Mouse (Mus musculus) liver, embryonic 14 days (tissue): ENCODE data around the gene Irx6. TPM values are rescaled to one million over a fixed set of nuclear protein-coding genes. Genes with fewer than 3 reads are reported as not detected.

ENCODE experiments used
- polyA plus RNA-seq: library from polyadenylated mRNA; depleted of rRNA; stranded (reverse); fragments of >200 nt; gene quantifications from 2 replicates; pipeline ENCODE4 v1.2.3, GENCODE M21; 2012; rRNA removed

Irx6 gene
- polyA plus RNA-seq, result not detected in 2 replicates

GRCm38 (mm10) chr8:92674244-92675128 lies at the start of gene Irx6:
TSS of gene Irx6 (plus strand) at chr8:92674288.

Other genes with a start within 250 kb of the Irx6 start
- 4.5 and 6.5 TPM in 2 replicates for gene Mmp2, start 153.0 kb downstream of the Irx6 start, polyA plus RNA-seq
- gene Lpcat2, start 181.1 kb downstream of the Irx6 start, polyA plus RNA-seq, result 1.5 and 1.6 TPM in 2 replicates
- gene Capns2, start 227.1 kb downstream of the Irx6 start, polyA plus RNA-seq, result 0.03 and 0.07 TPM in 2 replicates